Mouse (Mus musculus) forebrain, embryonic 15.5 days (tissue): ENCODE results near the gene Cep89. TPM values are rescaled to one million over a fixed set of nuclear protein-coding genes. Genes with fewer than 3 reads are reported as not detected.
A peak's percentile ranks its signal among the peaks of the same experiment; 100 is the strongest.

Experiments
- ATAC-seq: fragments of 200-750 bp; cut with Nextera tagmentation; replicated peaks from 2 replicates; pipeline ENCODE4 v1.8.0; 2017; ENCODE audit warnings: mild to moderate bottlenecking, moderate TSS enrichment, moderate library complexity
- H3K27ac ChIP-seq: fragments of 300-500 bp; sonication (generic); replicated peaks from 2 replicates; pipeline ENCODE4 v1.5.1; 2015; ENCODE audit warnings: mild to moderate bottlenecking, inconsistent platforms
- H3K27me3 ChIP-seq: fragments of 300-500 bp; sonication (generic); 2 replicates; pipeline ENCODE4 v1.6.1; 2015; ENCODE audit warnings: inconsistent platforms
- H3K36me3 ChIP-seq: fragments of 300-500 bp; sonication (generic); 2 replicates; pipeline ENCODE4 v1.6.1; 2015; ENCODE audit warnings: mild to moderate bottlenecking, inconsistent platforms
- H3K4me1 ChIP-seq: fragments of 300-500 bp; sonication (generic); 2 replicates; pipeline ENCODE4 v1.6.1; 2015; ENCODE audit warnings: inconsistent platforms
- H3K4me2 ChIP-seq: fragments of 300-500 bp; sonication (generic); replicated peaks from 2 replicates; pipeline ENCODE4 v1.6.1; 2015; ENCODE audit warnings: mild to moderate bottlenecking, inconsistent platforms
- H3K4me3 ChIP-seq: fragments of 300-500 bp; sonication (generic); 2 replicates; pipeline ENCODE4 v1.5.1; 2015; ENCODE audit warnings: mild to moderate bottlenecking, inconsistent platforms
- H3K9ac ChIP-seq: fragments of 300-500 bp; sonication (generic); replicated peaks from 2 replicates; pipeline ENCODE4 v1.6.1; 2015; ENCODE audit warnings: mild to moderate bottlenecking, inconsistent platforms
- H3K9me3 ChIP-seq: fragments of 300-500 bp; sonication (generic); 2 replicates; pipeline ENCODE4 v1.6.1; 2016; ENCODE audit warnings: inconsistent platforms
- WGBS: fragments of 180-500 bp; shearing (Covaris S2); methylation state at CpG from one replicate; pipeline ENCODE4 v1.1.7; 2015; ENCODE audit warnings: mixed read lengths; 5-methylcytosine and 5-hydroxymethylcytosine counted together
- polyA plus RNA-seq: library from polyadenylated mRNA; unstranded; fragments of >200 nt; fragmentation: Nextera tagmentation; extraction: Ambion mirVana; gene quantifications from 2 replicates; pipeline ENCODE4 v1.2.1, GENCODE M21; 2015

Gene Cep89
- 39.4 and 42.2 TPM in 2 replicates for polyA plus RNA-seq

GRCm38 (mm10) chr7:35396542-35397168 lies at the start of gene Cep89, which contains the start of gene Faap24:
Gene Cep89, plus strand, starts transcription at chr7:35397035.
Gene Faap24, minus strand, starts transcription at chr7:35396836.
- peak within 1 kb of the TSS; percentile 49 for H3K27ac ChIP-seq

GRCm38 (mm10) chr7:35347918-35348700 lies 48.7 kb upstream of the Cep89 start:
- Histone ChIP-seq H3K9ac (no peak overlapping the region), H3K4me1 (no peaks in the 10 kb centered on the region), H3K27ac (no peak overlapping the region), H3K4me2 (no peak overlapping the region), H3K27me3 (no peaks in the 10 kb centered on the region), H3K36me3 (no peaks in the 10 kb centered on the region), H3K4me3 (no peak overlapping the region), H3K9me3 (no peaks in the 10 kb centered on the region)
- no peak for ATAC-seq
- WGBS, result 76% methylated on average over 17 of the region's 18 CpGs

More at GRCm38 (mm10) chr7:35396542-35397168, at the start of gene Cep89, which contains the start of gene Faap24:
- ATAC-seq, result peak; percentile 99
- Histone ChIP-seq H3K27me3 (no peaks in the 10 kb centered on the region), H3K9ac (peak within 1 kb of the TSS; percentile 61), H3K36me3 (peaks cover 27% of the 10 kb centered on the region), H3K4me1 (peaks cover 22% of the 10 kb centered on the region), H3K4me3 (peak within 1 kb of the TSS; percentile 70), H3K4me2 (peak within 1 kb of the TSS; percentile 78), H3K9me3 (no peaks in the 10 kb centered on the region)
- under 1% methylated on average over 28 of the region's 28 CpGs for WGBS

GRCm38 (mm10) chr7:35349022-35349421 lies 47.8 kb upstream of the Cep89 start:
- no peak overlapping the region for H3K9ac ChIP-seq
- no peak overlapping the region for H3K27ac ChIP-seq
- no peak overlapping the region for H3K4me3 ChIP-seq
- WGBS, result 94% methylated on average over 4 of the region's 4 CpGs
- no peaks in the 10 kb centered on the region for H3K9me3 ChIP-seq
- H3K4me2 ChIP-seq, result no peak overlapping the region
- H3K27me3 ChIP-seq, result no peaks in the 10 kb centered on the region
- no peaks in the 10 kb centered on the region for H3K4me1 ChIP-seq
- ATAC-seq, result no peak
- no peaks in the 10 kb centered on the region for H3K36me3 ChIP-seq

- no peak overlapping the region for H3K27ac ChIP-seq
- no peak overlapping the region for H3K4me2 ChIP-seq
- H3K4me1 ChIP-seq, result no peaks in the 10 kb centered on the region
- no peaks in the 10 kb centered on the region for H3K9me3 ChIP-seq
- no peaks in the 10 kb centered on the region for H3K27me3 ChIP-seq
- ATAC-seq, result no peak
- H3K9ac ChIP-seq, result no peak overlapping the region
- H3K4me3 ChIP-seq, result no peak overlapping the region
- no peaks in the 10 kb centered on the region for H3K36me3 ChIP-seq
- WGBS, result 91% methylated on average over 8 of the region's 8 CpGs
These were observed 46.8 kb upstream of the Cep89 start for GRCm38 (mm10) chr7:35349886-35350684.

GRCm38 (mm10) chr7:35351155-35351554 lies 45.7 kb upstream of the Cep89 start:
- Histone ChIP-seq H3K4me1 (no peaks in the 10 kb centered on the region), H3K9me3 (no peaks in the 10 kb centered on the region), H3K36me3 (no peaks in the 10 kb centered on the region), H3K4me3 (no peak overlapping the region), H3K9ac (no peak overlapping the region), H3K27ac (no peak overlapping the region), H3K4me2 (no peak overlapping the region), H3K27me3 (no peaks in the 10 kb centered on the region)
- no peak for ATAC-seq
- WGBS, result 90% methylated on average over 3 of the region's 3 CpGs

- WGBS, result 96% methylated on average over 15 of the region's 15 CpGs
- Histone ChIP-seq H3K27me3 (no peaks in the 10 kb centered on the region), H3K27ac (no peak overlapping the region), H3K9ac (no peak overlapping the region), H3K4me3 (no peak overlapping the region), H3K4me2 (no peak overlapping the region), H3K4me1 (no peaks in the 10 kb centered on the region), H3K36me3 (no peaks in the 10 kb centered on the region), H3K9me3 (no peaks in the 10 kb centered on the region)
- ATAC-seq, result no peak
These were observed 43.5 kb upstream of the Cep89 start for GRCm38 (mm10) chr7:35353306-35353705.

- H3K4me3 ChIP-seq, result no peak overlapping the region
These were observed 41.4 kb upstream of the Cep89 start for GRCm38 (mm10) chr7:35355303-35355872.

GRCm38 (mm10) chr7:35357621-35358020 lies 39.2 kb upstream of the Cep89 start:
- no peak overlapping the region for H3K4me3 ChIP-seq
- H3K9me3 ChIP-seq, result no peaks in the 10 kb centered on the region
- H3K4me1 ChIP-seq, result no peaks in the 10 kb centered on the region
- no peaks in the 10 kb centered on the region for H3K36me3 ChIP-seq
- H3K4me2 ChIP-seq, result no peak overlapping the region
- H3K9ac ChIP-seq, result no peak overlapping the region
- ATAC-seq, result no peak
- WGBS, result 88% methylated on average over 12 of the region's 12 CpGs
- no peak overlapping the region for H3K27ac ChIP-seq
- no peaks in the 10 kb centered on the region for H3K27me3 ChIP-seq

More at GRCm38 (mm10) chr7:35355303-35355872, 41.4 kb upstream of the Cep89 start:
- ATAC-seq, result no peak
- H3K9ac ChIP-seq, result no peak overlapping the region
- no peaks in the 10 kb centered on the region for H3K4me1 ChIP-seq
- no peaks in the 10 kb centered on the region for H3K9me3 ChIP-seq
- H3K27ac ChIP-seq, result no peak overlapping the region
- 85% methylated on average over 5 of the region's 5 CpGs for WGBS
- H3K36me3 ChIP-seq, result no peaks in the 10 kb centered on the region
- H3K4me2 ChIP-seq, result no peak overlapping the region
- H3K27me3 ChIP-seq, result no peaks in the 10 kb centered on the region

GRCm38 (mm10) chr7:35362253-35362652 lies 34.6 kb upstream of the Cep89 start:
- Histone ChIP-seq H3K27ac (no peak overlapping the region), H3K36me3 (no peaks in the 10 kb centered on the region), H3K27me3 (no peaks in the 10 kb centered on the region), H3K4me1 (no peaks in the 10 kb centered on the region), H3K9ac (no peak overlapping the region), H3K9me3 (no peaks in the 10 kb centered on the region), H3K4me3 (no peak overlapping the region), H3K4me2 (no peak overlapping the region)
- no peak for ATAC-seq
- WGBS, result 85% methylated on average over 5 of the region's 5 CpGs

GRCm38 (mm10) chr7:35362868-35363267 lies 34.0 kb upstream of the Cep89 start:
- H3K27ac ChIP-seq, result no peak overlapping the region
- H3K9ac ChIP-seq, result no peak overlapping the region
- H3K9me3 ChIP-seq, result no peaks in the 10 kb centered on the region
- H3K36me3 ChIP-seq, result no peaks in the 10 kb centered on the region
- H3K4me2 ChIP-seq, result no peak overlapping the region
- H3K4me1 ChIP-seq, result no peaks in the 10 kb centered on the region
- no peak overlapping the region for H3K4me3 ChIP-seq
- H3K27me3 ChIP-seq, result no peaks in the 10 kb centered on the region
- no peak for ATAC-seq
- WGBS, result 88% methylated on average over 5 of the region's 5 CpGs

- Histone ChIP-seq H3K9me3 (no peaks in the 10 kb centered on the region), H3K4me3 (no peak overlapping the region), H3K27ac (no peak overlapping the region), H3K4me2 (no peak overlapping the region), H3K9ac (no peak overlapping the region), H3K4me1 (no peaks in the 10 kb centered on the region), H3K36me3 (no peaks in the 10 kb centered on the region), H3K27me3 (no peaks in the 10 kb centered on the region)
- WGBS, result 82% methylated on average over 12 of the region's 12 CpGs
- ATAC-seq, result no peak
These were observed 31.5 kb upstream of the Cep89 start for GRCm38 (mm10) chr7:35365161-35365910.
